Mouse (Mus musculus): ENCODE measurements around the gene Plcd3.

- TF ChIP-seq CTCF (IDR thresholded peaks at IDR 0.05 in 2 of 3, conservative IDR thresholded peaks at IDR 0.05 in 1 of 3; ENCODE audit: control insufficient read depth in 1 of 3, insufficient read depth in 1 of 3, low read depth in 2 of 3, low read length in 3 of 3, poor library complexity in 1 of 3, severe bottlenecking in 1 of 3), result no peak
- TF ChIP-seq JUND (IDR thresholded peaks at IDR 0.05; ENCODE audit: low read depth, low read length), result no peak
- TF ChIP-seq ZNF384 (IDR thresholded peaks at IDR 0.05; ENCODE audit: low read depth, low read length), result no peak
- TF ChIP-seq POLR2A (IDR thresholded peaks at IDR 0.05; ENCODE audit: control insufficient read depth in 1 of 2, insufficient read depth in 1 of 2, low read depth in 1 of 2, low read length in 2 of 2, poor library complexity in 1 of 2), result no peak
- no peak for TF ChIP-seq ZC3H11A (IDR thresholded peaks at IDR 0.05; ENCODE audit: low read depth, low read length)
- no peak for TF ChIP-seq CHD2 (IDR thresholded peaks at IDR 0.05; ENCODE audit: low read length)
- no peak for TF ChIP-seq MAZ (IDR thresholded peaks at IDR 0.05; ENCODE audit: low read depth, low read length)
- TF ChIP-seq EP300 (IDR thresholded peaks at IDR 0.05; ENCODE audit: low read depth in 1 of 2, low read length in 2 of 2), result no peak
- no peak for TF ChIP-seq TAL1 (IDR thresholded peaks at IDR 0.05; ENCODE audit: low read length)
- no peak for TF ChIP-seq MAX (IDR thresholded peaks at IDR 0.05; ENCODE audit: low read length)
Measured at GRCm38 (mm10) chr11:103140763-103141100, 39.3 kb upstream of the Plcd3 start.
